Mouse (Mus musculus): ENCODE data around the gene Elp4. TPM values are rescaled to one million over a fixed set of nuclear protein-coding genes. Genes with fewer than 3 reads are reported as not detected.

The Elp4 gene
- polyA plus RNA-seq, 1 experiment from 2014 or later = 36.0 TPM

GRCm38 (mm10) chr2:105715409-105716115 lies 188.8 kb downstream of the Elp4 start:
- no peaks in the 10 kb centered on the region; the same call in none of the 2 replicates for H3K27me3 ChIP-seq (ENCODE audit: control insufficient read depth, insufficient read depth, low read length)
- no peak overlapping the region for H3K27ac ChIP-seq
- H3K4me2 ChIP-seq (replicated peaks) = no peak overlapping the region

GRCm38 (mm10) chr2:105710511-105710910 lies 193.9 kb downstream of the Elp4 start:
- Histone ChIP-seq H3K4me3 (replicated peaks; ENCODE audit: low read length) (no peak overlapping the region), H3K9me3 (ENCODE audit: control insufficient read depth, low read length) (no peaks in the 10 kb centered on the region), H3K4me2 (replicated peaks) (no peak overlapping the region), H3K36me3 (replicated peaks; ENCODE audit: control insufficient read depth, insufficient read depth) (no peaks in the 10 kb centered on the region), H3K27me3 (ENCODE audit: control insufficient read depth, insufficient read depth, low read length) (no peaks in the 10 kb centered on the region), H3K9ac (no peak overlapping the region), H3K4me1 (replicated peaks; ENCODE audit: control insufficient read depth, insufficient read depth, low read length) (no peaks in the 10 kb centered on the region), H3K27ac (no peak overlapping the region)
- DNase-seq (ENCODE audit: low spot score) (no peak), ATAC-seq (ENCODE audit: low FRiP score) (no peak)
- WGBS = 33% methylated on average over 3 of the region's 3 CpGs

More at GRCm38 (mm10) chr2:105715409-105716115, 188.8 kb downstream of the Elp4 start:
- Histone ChIP-seq H3K4me1 (replicated peaks; ENCODE audit: control insufficient read depth, insufficient read depth, low read length) (peaks cover 16% of the 10 kb centered on the region), H3K36me3 (replicated peaks; ENCODE audit: control insufficient read depth, insufficient read depth) (no peaks in the 10 kb centered on the region), H3K4me3 (replicated peaks; ENCODE audit: low read length) (no peak overlapping the region), H3K9ac (no peak overlapping the region), H3K9me3 (ENCODE audit: control insufficient read depth, low read length) (no peaks in the 10 kb centered on the region)
- WGBS = 50% methylated on average over 8 of the region's 8 CpGs
- DNase-seq (ENCODE audit: low spot score) (no peak), ATAC-seq (ENCODE audit: low FRiP score) (peak; percentile 62; the same call in 1 of the 2 replicates)

GRCm38 (mm10) chr2:105709126-105709525 lies 195.2 kb downstream of the Elp4 start:
- Histone ChIP-seq H3K9ac (no peak overlapping the region), H3K27ac (no peak overlapping the region), H3K4me1 (replicated peaks; ENCODE audit: control insufficient read depth, insufficient read depth, low read length) (no peaks in the 10 kb centered on the region), H3K4me2 (replicated peaks) (no peak overlapping the region), H3K27me3 (ENCODE audit: control insufficient read depth, insufficient read depth, low read length) (no peaks in the 10 kb centered on the region), H3K9me3 (ENCODE audit: control insufficient read depth, low read length) (no peaks in the 10 kb centered on the region), H3K4me3 (replicated peaks; ENCODE audit: low read length) (no peak overlapping the region), H3K36me3 (replicated peaks; ENCODE audit: control insufficient read depth, insufficient read depth) (no peaks in the 10 kb centered on the region)
- WGBS = 68% methylated on average over 3 of the region's 3 CpGs
- ATAC-seq (ENCODE audit: low FRiP score) (no peak), DNase-seq (ENCODE audit: low spot score) (no peak)

GRCm38 (mm10) chr2:105705320-105705719 lies 199.0 kb downstream of the Elp4 start:
- no peak overlapping the region for H3K4me3 ChIP-seq (replicated peaks; ENCODE audit: low read length)
- DNase-seq (ENCODE audit: low spot score) = no peak
- WGBS = 23% methylated on average over 2 of the region's 2 CpGs
- H3K4me1 ChIP-seq (replicated peaks; ENCODE audit: control insufficient read depth, insufficient read depth, low read length) = no peaks in the 10 kb centered on the region
- no peaks in the 10 kb centered on the region for H3K36me3 ChIP-seq (replicated peaks; ENCODE audit: control insufficient read depth, insufficient read depth)
- ATAC-seq (ENCODE audit: low FRiP score) = no peak
- no peak overlapping the region for H3K9ac ChIP-seq
- H3K9me3 ChIP-seq (ENCODE audit: control insufficient read depth, low read length) = no peaks in the 10 kb centered on the region
- no peak overlapping the region for H3K4me2 ChIP-seq (replicated peaks)
- no peak overlapping the region for H3K27ac ChIP-seq
- no peaks in the 10 kb centered on the region for H3K27me3 ChIP-seq (ENCODE audit: control insufficient read depth, insufficient read depth, low read length)

GRCm38 (mm10) chr2:105702586-105702985 lies 201.8 kb downstream of the Elp4 start:
- no peaks in the 10 kb centered on the region for H3K9me3 ChIP-seq (ENCODE audit: control insufficient read depth, low read length)
- no peak overlapping the region for H3K27ac ChIP-seq
- H3K4me1 ChIP-seq (replicated peaks; ENCODE audit: control insufficient read depth, insufficient read depth, low read length) = no peaks in the 10 kb centered on the region
- no peak overlapping the region for H3K4me3 ChIP-seq (replicated peaks; ENCODE audit: low read length)
- no peaks in the 10 kb centered on the region for H3K36me3 ChIP-seq (replicated peaks; ENCODE audit: control insufficient read depth, insufficient read depth)
- ATAC-seq (ENCODE audit: low FRiP score) (no peak), DNase-seq (ENCODE audit: low spot score) (no peak)
- 79% methylated on average over 10 of the region's 10 CpGs for WGBS
- H3K9ac ChIP-seq = no peak overlapping the region
- H3K4me2 ChIP-seq (replicated peaks) = no peak overlapping the region
- H3K27me3 ChIP-seq (ENCODE audit: control insufficient read depth, insufficient read depth, low read length) = no peaks in the 10 kb centered on the region

GRCm38 (mm10) chr2:105701781-105702180 lies 202.6 kb downstream of the Elp4 start:
- Histone ChIP-seq H3K27ac (no peak overlapping the region), H3K9me3 (ENCODE audit: control insufficient read depth, low read length) (no peaks in the 10 kb centered on the region), H3K4me3 (replicated peaks; ENCODE audit: low read length) (no peak overlapping the region), H3K27me3 (ENCODE audit: control insufficient read depth, insufficient read depth, low read length) (no peaks in the 10 kb centered on the region), H3K36me3 (replicated peaks; ENCODE audit: control insufficient read depth, insufficient read depth) (no peaks in the 10 kb centered on the region), H3K4me2 (replicated peaks) (no peak overlapping the region), H3K4me1 (replicated peaks; ENCODE audit: control insufficient read depth, insufficient read depth, low read length) (no peaks in the 10 kb centered on the region), H3K9ac (no peak overlapping the region)
- ATAC-seq (ENCODE audit: low FRiP score) (no peak), DNase-seq (ENCODE audit: low spot score) (no peak)
- 65% methylated on average over 4 of the region's 4 CpGs for WGBS

GRCm38 (mm10) chr2:105698631-105699030 lies 205.7 kb downstream of the Elp4 start:
- WGBS = 76% methylated on average over 2 of the region's 2 CpGs
- no peak overlapping the region for H3K9ac ChIP-seq
- H3K4me1 ChIP-seq (replicated peaks; ENCODE audit: control insufficient read depth, insufficient read depth, low read length) = no peaks in the 10 kb centered on the region
- no peaks in the 10 kb centered on the region for H3K27me3 ChIP-seq (ENCODE audit: control insufficient read depth, insufficient read depth, low read length)
- no peak overlapping the region for H3K27ac ChIP-seq
- no peak for ATAC-seq (ENCODE audit: low FRiP score)
- H3K4me2 ChIP-seq (replicated peaks) = no peak overlapping the region
- no peaks in the 10 kb centered on the region for H3K9me3 ChIP-seq (ENCODE audit: control insufficient read depth, low read length)
- no peak for DNase-seq (ENCODE audit: low spot score)
- H3K4me3 ChIP-seq (replicated peaks; ENCODE audit: low read length) = no peak overlapping the region
- peaks cover 6% of the 10 kb centered on the region for H3K36me3 ChIP-seq (replicated peaks; ENCODE audit: control insufficient read depth, insufficient read depth)

- H3K4me2 ChIP-seq (replicated peaks) = no peak overlapping the region
- H3K9me3 ChIP-seq (ENCODE audit: control insufficient read depth, low read length) = no peaks in the 10 kb centered on the region
- no peak for DNase-seq (ENCODE audit: low spot score)
- H3K27ac ChIP-seq = no peak overlapping the region
- ATAC-seq (ENCODE audit: low FRiP score) = no peak
- H3K36me3 ChIP-seq (replicated peaks; ENCODE audit: control insufficient read depth, insufficient read depth) = peaks cover 6% of the 10 kb centered on the region
- no peaks in the 10 kb centered on the region for H3K4me1 ChIP-seq (replicated peaks; ENCODE audit: control insufficient read depth, insufficient read depth, low read length)
- no peak overlapping the region for H3K9ac ChIP-seq
- H3K4me3 ChIP-seq (replicated peaks; ENCODE audit: low read length) = no peak overlapping the region
- H3K27me3 ChIP-seq (ENCODE audit: control insufficient read depth, insufficient read depth, low read length) = peaks cover 3% of the 10 kb centered on the region
- WGBS = 44% methylated on average over 5 of the region's 5 CpGs
These were observed 206.6 kb downstream of the Elp4 start for GRCm38 (mm10) chr2:105697741-105698140.

- Histone ChIP-seq H3K27ac (no peak overlapping the region), H3K36me3 (replicated peaks; ENCODE audit: control insufficient read depth, insufficient read depth) (peaks cover 3% of the 10 kb centered on the region), H3K4me2 (replicated peaks) (no peak overlapping the region), H3K9ac (no peak overlapping the region), H3K27me3 (ENCODE audit: control insufficient read depth, insufficient read depth, low read length) (peaks cover 62% of the 10 kb centered on the region), H3K9me3 (ENCODE audit: control insufficient read depth, low read length) (no peaks in the 10 kb centered on the region), H3K4me1 (replicated peaks; ENCODE audit: control insufficient read depth, insufficient read depth, low read length) (peaks cover 15% of the 10 kb centered on the region), H3K4me3 (replicated peaks; ENCODE audit: low read length) (no peak overlapping the region)
- WGBS = 11% methylated on average over 10 of the region's 10 CpGs
- no peak for ATAC-seq (ENCODE audit: low FRiP score)
- no peak for DNase-seq (ENCODE audit: low spot score)
These were observed 213.1 kb downstream of the Elp4 start for GRCm38 (mm10) chr2:105691296-105691695.
